Mouse (Mus musculus): ENCODE results near the gene Nfkbie.

GRCm38 (mm10) chr17:45602984-45603383 is 47.5 kb downstream of the Nfkbie start:
- TF ChIP-seq POLR2A (IDR thresholded peaks at IDR 0.05; ENCODE audit: extremely low read depth, insufficient read depth, low read length) (no peak), CTCF (IDR thresholded peaks at IDR 0.05; ENCODE audit: extremely low read depth, insufficient read depth, low read length) (no peak)

Measured in cortical plate, adult 2 months (tissue).